Mouse (Mus musculus) hindbrain, postnatal 0 days (tissue): ENCODE data around the gene Tet1. TPM values are rescaled to one million over a fixed set of nuclear protein-coding genes. Genes with fewer than 3 reads are reported as not detected.

Source experiments
- ATAC-seq: fragments of 200-750 bp; cut with Nextera tagmentation; 2 replicates; pipeline ENCODE4 v1.8.0; 2017; ENCODE audit warnings: mild to moderate bottlenecking, moderate TSS enrichment, moderate library complexity
- DNase-seq: peaks from one replicate; pipeline ENCODE4 v3.0.0-alpha.2; 2015; ENCODE audit warnings: low spot score
- H3K27ac ChIP-seq: fragments of 300-500 bp; sonication (generic); 2 replicates; pipeline ENCODE4 v1.5.1; 2014; ENCODE audit warnings: mild to moderate bottlenecking
- H3K27me3 ChIP-seq: fragments of 300-500 bp; sonication (generic); 2 replicates; pipeline ENCODE4 v1.6.1; 2014; ENCODE audit warnings: low read length, mixed read lengths; ENCODE audit not compliant: insufficient read depth
- H3K36me3 ChIP-seq: fragments of 300-500 bp; sonication (generic); 2 replicates; pipeline ENCODE4 v1.6.1; 2014; ENCODE audit warnings: low read length, mixed read lengths; ENCODE audit not compliant: insufficient read depth
- H3K4me1 ChIP-seq: fragments of 300-500 bp; sonication (generic); 2 replicates; pipeline ENCODE4 v1.6.1; 2014; ENCODE audit warnings: antibody characterized with exemption, low read length, mixed read lengths; ENCODE audit not compliant: insufficient read depth
- H3K4me2 ChIP-seq: fragments of 300-500 bp; sonication (generic); 2 replicates; pipeline ENCODE4 v1.6.1; 2014; ENCODE audit warnings: low read depth, mild to moderate bottlenecking, low read length, moderate library complexity, mixed read lengths
- H3K4me3 ChIP-seq: fragments of 300-500 bp; sonication (generic); 2 replicates; pipeline ENCODE4 v1.5.1; 2014; ENCODE audit warnings: low read length
- H3K9ac ChIP-seq: fragments of 300-500 bp; sonication (generic); replicated peaks from 2 replicates; pipeline ENCODE4 v1.6.1; 2014; ENCODE audit warnings: mild to moderate bottlenecking, low read length, moderate library complexity, mixed read lengths
- H3K9me3 ChIP-seq: fragments of 300-500 bp; sonication (generic); 2 replicates; pipeline ENCODE4 v1.6.1; 2016; ENCODE audit warnings: low read length, mixed read lengths
- CTCF ChIP-seq: IDR thresholded peaks from 2 replicates; pipeline ENCODE4 v1.5.1; 2016; ENCODE audit warnings: antibody characterized with exemption, control low read depth, low read depth
- WGBS: fragments of 180-500 bp; shearing (Covaris S2); extraction: QIAGEN DNeasy Blood & Tissue Kit; methylation state at CpG from one replicate; pipeline ENCODE4 v1.1.7; 2014; 5-methylcytosine and 5-hydroxymethylcytosine counted together
- polyA plus RNA-seq: library from polyadenylated mRNA; unstranded; fragments of >200 nt; fragmentation: Nextera tagmentation; extraction: Ambion mirVana; gene quantifications from 2 replicates; pipeline ENCODE4 v1.2.1, GENCODE M21; 2015
- total RNA-seq: library from RNA; depleted of rRNA; stranded (reverse); fragments of >200 nt; gene quantifications from 2 replicates; pipeline ENCODE4 v1.2.3, GENCODE M21; 2014

Gene Tet1
- total and polyA plus RNA-seq, 2 experiments from 2014 or later, result 32.2 to 39.5 TPM

DNA sequence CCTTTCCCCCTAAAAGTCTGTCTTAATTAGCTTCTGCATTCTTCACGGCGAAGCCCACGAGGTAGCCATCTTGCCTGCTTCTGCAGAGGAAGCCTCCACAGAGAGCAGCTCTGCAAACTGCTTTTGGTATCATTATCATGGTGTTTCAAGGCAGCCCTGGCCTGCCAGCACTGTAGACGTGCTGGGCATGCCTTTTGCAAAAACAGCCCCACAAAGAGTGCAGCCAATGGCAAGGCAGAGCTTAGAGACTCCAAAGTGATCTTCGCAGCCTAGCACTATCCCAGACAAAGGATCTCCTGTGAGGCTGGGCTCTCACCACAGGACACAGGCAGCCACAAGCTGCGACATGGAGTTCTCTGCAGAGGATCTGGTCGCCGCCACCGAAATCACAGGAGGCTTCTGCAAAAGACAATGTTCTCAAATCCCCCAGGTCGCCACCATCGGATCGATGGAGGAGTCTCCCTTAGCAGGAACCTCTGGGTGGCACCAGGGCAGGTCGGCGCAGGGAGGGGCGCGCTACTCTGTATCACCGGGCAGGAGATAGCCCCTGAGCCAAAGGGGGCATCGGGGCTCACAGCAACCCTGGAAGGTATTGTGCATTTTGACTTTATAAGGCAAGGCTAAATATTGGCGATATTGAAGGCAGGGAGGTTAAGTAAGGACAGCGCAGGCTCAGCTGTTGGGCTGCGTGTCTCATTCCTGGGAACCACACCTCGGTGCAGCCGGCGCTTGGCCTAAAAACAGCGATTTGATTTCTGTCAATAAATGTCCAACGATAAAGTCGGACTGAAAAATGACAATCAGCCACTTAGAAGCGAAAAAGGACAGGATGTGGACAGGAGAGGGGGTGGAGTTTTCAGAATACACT lies 43.4 kb downstream of the Tet1 start:
- Histone ChIP-seq H3K4me3 (peak overlapping the region; percentile 55), H3K9me3 (no peaks in the 10 kb centered on the region), H3K9ac (peak overlapping the region; percentile 85), H3K4me1 (peaks cover 17% of the 10 kb centered on the region), H3K27me3 (no peaks in the 10 kb centered on the region), H3K27ac (peak overlapping the region; percentile 97), H3K4me2 (peak overlapping the region; percentile 85), H3K36me3 (no peaks in the 10 kb centered on the region)
- no peak; the same call in 1 of the 2 replicates for TF ChIP-seq CTCF
- DNase-seq (peak; percentile 95), ATAC-seq (peak; percentile 96)
- under 1% methylated on average over 28 of the region's 28 CpGs for WGBS

DNA sequence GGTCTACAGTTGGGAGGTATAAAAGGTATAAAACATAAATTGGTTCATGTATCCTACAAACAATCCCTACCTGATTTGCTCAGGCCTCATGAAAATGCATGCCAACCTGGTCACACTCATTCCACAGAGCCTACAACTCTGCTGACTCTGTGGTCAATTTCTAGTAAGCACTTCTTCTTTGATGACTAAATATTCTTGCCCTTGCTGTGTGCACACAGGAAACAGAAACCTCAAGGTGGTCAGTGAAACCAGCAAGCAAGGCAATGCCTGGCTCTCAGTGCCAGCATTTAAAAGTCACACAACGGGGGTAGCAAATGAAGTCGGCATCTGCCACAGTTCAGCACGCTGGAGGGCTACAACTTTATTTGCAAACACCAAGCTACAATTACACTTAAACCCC lies 45.2 kb downstream of the Tet1 start:
- H3K27me3 ChIP-seq, result no peaks in the 10 kb centered on the region
- peaks cover 17% of the 10 kb centered on the region for H3K4me1 ChIP-seq
- DNase-seq (no peak), ATAC-seq (no peak)
- no peaks in the 10 kb centered on the region for H3K9me3 ChIP-seq
- peak overlapping the region; percentile 85 for H3K9ac ChIP-seq
- TF ChIP-seq CTCF, result no peak
- peak overlapping the region; percentile 55 for H3K4me3 ChIP-seq
- peak overlapping the region; percentile 60; the same call in 1 of the 2 replicates for H3K27ac ChIP-seq
- H3K4me2 ChIP-seq, result peak overlapping the region; percentile 85
- H3K36me3 ChIP-seq, result no peaks in the 10 kb centered on the region
- 26% methylated on average over 3 of the region's 3 CpGs for WGBS

GRCm38 (mm10) chr10:62862435-62862834 lies 46.4 kb downstream of the Tet1 start:
- DNase-seq (no peak), ATAC-seq (no peak)
- Histone ChIP-seq H3K4me3 (no peak overlapping the region), H3K27me3 (no peaks in the 10 kb centered on the region), H3K4me2 (no peak overlapping the region), H3K9ac (no peak overlapping the region), H3K36me3 (no peaks in the 10 kb centered on the region), H3K27ac (no peak overlapping the region), H3K9me3 (no peaks in the 10 kb centered on the region), H3K4me1 (peaks cover 21% of the 10 kb centered on the region)
- WGBS, result 97% methylated on average over 1 of the region's 1 CpGs
- TF ChIP-seq CTCF, result peak; percentile 50

DNA sequence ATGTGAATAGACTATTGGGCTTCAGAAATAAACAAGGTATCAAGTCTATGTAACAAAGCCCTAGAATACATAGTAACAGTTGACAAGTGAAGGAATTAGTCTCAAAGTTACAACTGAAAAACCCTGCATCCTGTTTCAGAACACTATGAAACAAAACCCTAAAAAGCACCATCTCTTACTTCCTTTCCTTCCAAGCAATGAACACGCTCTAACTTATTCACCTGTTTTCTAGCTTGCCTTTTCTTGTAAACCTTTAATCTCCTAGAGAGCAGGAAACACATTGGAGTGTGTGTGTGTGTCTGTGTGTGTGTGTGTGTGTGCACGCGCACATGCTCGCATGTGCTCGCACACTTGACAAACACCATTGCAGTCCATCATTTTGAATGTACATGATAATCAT lies 49.8 kb downstream of the Tet1 start:
- Histone ChIP-seq H3K4me2 (no peak overlapping the region), H3K4me1 (peaks cover 11% of the 10 kb centered on the region), H3K36me3 (no peaks in the 10 kb centered on the region), H3K9ac (no peak overlapping the region), H3K27me3 (no peaks in the 10 kb centered on the region), H3K4me3 (no peak overlapping the region), H3K9me3 (no peaks in the 10 kb centered on the region), H3K27ac (no peak overlapping the region)
- DNase-seq, result no peak
- ATAC-seq, result no peak
- 95% methylated on average over 5 of the region's 5 CpGs for WGBS
- no peak for TF ChIP-seq CTCF

DNA sequence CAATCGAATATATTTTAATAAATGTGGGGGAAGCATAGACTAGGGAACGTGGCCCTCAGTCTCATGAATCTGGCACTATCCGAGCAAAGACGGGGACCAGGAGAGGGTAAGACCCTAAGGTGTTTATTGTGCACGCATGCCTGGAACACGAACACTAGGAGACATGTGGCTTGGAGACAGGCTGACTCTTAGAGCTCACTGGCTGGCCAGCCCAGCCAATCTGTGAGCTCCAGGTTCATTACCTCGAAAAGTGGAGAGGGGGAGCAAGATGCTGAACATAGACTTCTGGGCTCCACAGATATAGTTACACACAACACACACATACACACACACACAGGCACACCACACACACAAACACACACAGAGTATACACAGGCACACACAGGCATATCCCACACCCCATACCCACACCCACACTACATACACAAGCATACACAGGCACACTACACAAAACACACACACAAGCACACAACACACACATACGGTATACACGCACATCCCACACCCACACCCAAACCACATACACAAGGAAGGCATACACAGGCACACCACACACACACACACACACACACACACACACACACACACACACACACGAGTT lies 52.0 kb downstream of the Tet1 start:
- ATAC-seq (peak; percentile 91), DNase-seq (peak; percentile 78)
- no peak overlapping the region for H3K9ac ChIP-seq
- WGBS, result 72% methylated on average over 10 of the region's 10 CpGs
- no peaks in the 10 kb centered on the region for H3K27me3 ChIP-seq
- H3K4me2 ChIP-seq, result no peak overlapping the region
- no peak overlapping the region for H3K4me3 ChIP-seq
- no peaks in the 10 kb centered on the region for H3K36me3 ChIP-seq
- H3K27ac ChIP-seq, result peak overlapping the region; percentile 58; the same call in 1 of the 2 replicates
- H3K9me3 ChIP-seq, result no peaks in the 10 kb centered on the region
- H3K4me1 ChIP-seq, result peaks cover 4% of the 10 kb centered on the region; the same call in 1 of the 2 replicates
- no peak for TF ChIP-seq CTCF

DNA sequence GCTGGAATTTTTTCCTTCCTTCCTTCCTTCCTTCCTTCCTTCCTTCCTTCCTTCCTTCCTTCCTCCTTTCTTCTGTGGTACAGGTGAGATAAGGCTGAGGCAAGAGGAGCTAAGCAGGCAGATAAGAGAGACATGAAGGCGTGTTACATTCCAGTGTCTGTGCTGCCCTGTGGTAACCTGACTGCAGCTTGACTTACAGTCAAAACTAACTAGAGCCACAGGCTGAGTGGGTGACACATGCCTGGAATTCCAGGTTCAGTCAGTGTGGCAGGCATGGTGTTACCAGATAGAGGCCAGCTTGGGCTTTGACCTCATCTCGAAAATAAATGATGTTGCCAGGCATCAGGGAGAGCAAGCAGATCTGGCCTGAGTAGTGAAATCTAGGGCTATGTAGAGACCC lies 53.8 kb downstream of the Tet1 start:
- DNase-seq (no peak), ATAC-seq (no peak)
- no peak for TF ChIP-seq CTCF
- no peak overlapping the region for H3K9ac ChIP-seq
- H3K27me3 ChIP-seq, result no peaks in the 10 kb centered on the region
- H3K4me2 ChIP-seq, result no peak overlapping the region
- no peak overlapping the region for H3K27ac ChIP-seq
- no peaks in the 10 kb centered on the region for H3K9me3 ChIP-seq
- 78% methylated on average over 2 of the region's 2 CpGs for WGBS
- no peaks in the 10 kb centered on the region for H3K36me3 ChIP-seq
- peaks cover 4% of the 10 kb centered on the region; the same call in 1 of the 2 replicates for H3K4me1 ChIP-seq
- H3K4me3 ChIP-seq, result no peak overlapping the region

- no peaks in the 10 kb centered on the region for H3K36me3 ChIP-seq
- no peaks in the 10 kb centered on the region for H3K9me3 ChIP-seq
- no peak overlapping the region for H3K27ac ChIP-seq
- no peak overlapping the region for H3K4me2 ChIP-seq
- 88% methylated on average over 4 of the region's 4 CpGs for WGBS
- peaks cover 4% of the 10 kb centered on the region; the same call in 1 of the 2 replicates for H3K4me1 ChIP-seq
- no peak overlapping the region for H3K4me3 ChIP-seq
- no peak for TF ChIP-seq CTCF
- no peaks in the 10 kb centered on the region for H3K27me3 ChIP-seq
- DNase-seq (no peak), ATAC-seq (no peak)
- no peak overlapping the region for H3K9ac ChIP-seq
Measured at GRCm38 (mm10) chr10:62854581-62854980, 54.2 kb downstream of the Tet1 start.
